Mouse (Mus musculus) gastrocnemius, adult 18-20 months (tissue): ENCODE data around the gene Olfr97. TPM values are rescaled to one million over a fixed set of nuclear protein-coding genes. Genes with fewer than 3 reads are reported as not detected.
A peak's percentile ranks its signal among the peaks of the same experiment; 100 is the strongest.

Experiments
- DNase-seq: peaks from one replicate; pipeline ENCODE4 v3.0.0; 2021; ENCODE audit warnings: low spot score
- total RNA-seq, 2 experiments: library from RNA; stranded (reverse); gene quantifications; 2 replicates each; pipeline ENCODE4 v1.2.3; 2021

The Olfr97 gene
- total RNA-seq, 2 experiments from 2014 or later = not detected

GRCm38 (mm10) chr17:37196845-37197724 lies 40.0 kb downstream of the Olfr97 start:
- no peak for DNase-seq

- DNase-seq = no peak
Observed at GRCm38 (mm10) chr17:37194782-37195181, 42.3 kb downstream of the Olfr97 start.

GRCm38 (mm10) chr17:37193656-37194055 lies 43.5 kb downstream of the Olfr97 start, which contains the start of gene Ubd:
Gene Ubd (plus strand): TSS chr17:37193892.
- no peak for DNase-seq

GRCm38 (mm10) chr17:37193032-37193431 lies 44.1 kb downstream of the Olfr97 start:
- DNase-seq = no peak

GRCm38 (mm10) chr17:37190711-37191110 lies 46.4 kb downstream of the Olfr97 start:
- DNase-seq = peak; percentile 39

GRCm38 (mm10) chr17:37185474-37185873 lies 51.7 kb downstream of the Olfr97 start:
- no peak for DNase-seq

Other genes with a start within 250 kb of the Olfr97 start
- gene H2-M5, start 247.8 kb downstream of the Olfr97 start, total RNA-seq = not detected
- gene Zfp57, start 236.2 kb downstream of the Olfr97 start, total RNA-seq = not detected
- not detected for gene Mog, start 213.9 kb downstream of the Olfr97 start, total RNA-seq
- 1 to 10 TPM; 5.5 to 8.2 TPM for gene Gabbr1, start 191.4 kb downstream of the Olfr97 start, total RNA-seq
- not detected for gene Olfr90, start 148.8 kb downstream of the Olfr97 start, total RNA-seq
- not detected for gene Olfr91, start 139.1 kb downstream of the Olfr97 start, total RNA-seq
- not detected for gene Olfr92, start 117.2 kb downstream of the Olfr97 start, total RNA-seq
- not detected for gene Olfr93, start 75.8 kb downstream of the Olfr97 start, total RNA-seq
- gene Ubd, start 43.4 kb downstream of the Olfr97 start, total RNA-seq = under 1 TPM in 1 of 2 experiments, not detected in 1; 0.74 TPM
- not detected for gene Olfr94, start 36.3 kb downstream of the Olfr97 start, total RNA-seq
- gene Olfr95, start 24.2 kb downstream of the Olfr97 start, total RNA-seq = not detected
- gene Olfr96, start 17.2 kb downstream of the Olfr97 start, total RNA-seq = not detected
- not detected for gene Olfr98, start 26.4 kb upstream of the Olfr97 start, total RNA-seq
- 1 to 10 TPM in 1 of 2 experiments, under 1 TPM in 1; 0.94 to 1.9 TPM for gene H2-M3, start 32.9 kb upstream of the Olfr97 start, total RNA-seq
- not detected for gene Olfr99, start 46.1 kb upstream of the Olfr97 start, total RNA-seq
- gene Olfr101, start 67.0 kb upstream of the Olfr97 start, total RNA-seq = not detected
- not detected for gene Olfr102, start 79.7 kb upstream of the Olfr97 start, total RNA-seq
- gene Olfr103, start 102.4 kb upstream of the Olfr97 start, total RNA-seq = not detected
- gene Olfr104-ps, start 122.3 kb upstream of the Olfr97 start, total RNA-seq = not detected
- gene Olfr105-ps, start 141.7 kb upstream of the Olfr97 start, total RNA-seq = not detected
- gene Olfr106-ps, start 153.1 kb upstream of the Olfr97 start, total RNA-seq = not detected
- not detected for gene Olfr107, start 161.9 kb upstream of the Olfr97 start, total RNA-seq
- gene Olfr108, start 208.2 kb upstream of the Olfr97 start, total RNA-seq = not detected
- not detected for gene Olfr109, start 221.6 kb upstream of the Olfr97 start, total RNA-seq
- gene H2-M2, start 246.2 kb upstream of the Olfr97 start, total RNA-seq = not detected